Mouse (Mus musculus) C2C12 (cell line): Measurements from ENCODE around the gene Sept8.

Experiments
- CEBPB ChIP-seq: IDR thresholded peaks from one replicate; pipeline ENCODE4 v1.6.1; 2011; ENCODE audit warnings: low read depth, mild to moderate bottlenecking, control low read depth, moderate library complexity
- CTCF ChIP-seq: IDR thresholded peaks from one replicate; pipeline ENCODE4 v1.5.1; 2011; ENCODE audit not compliant: control insufficient read depth, insufficient read depth, insufficient read length
- MAX ChIP-seq: IDR thresholded peaks from one replicate; pipeline ENCODE4 v1.6.1; 2011; ENCODE audit warnings: mild to moderate bottlenecking, control low read depth
- MYOD1 ChIP-seq: IDR thresholded peaks from one replicate; pipeline ENCODE4 v1.6.1; 2011; ENCODE audit warnings: low read depth; ENCODE audit not compliant: control insufficient read depth, insufficient read length
- MYOG ChIP-seq: IDR thresholded peaks from one replicate; pipeline ENCODE4 v1.6.1; 2011; ENCODE audit not compliant: control insufficient read depth, insufficient read length; ENCODE audit errors: extremely low read depth
- USF1 ChIP-seq: IDR thresholded peaks from one replicate; pipeline ENCODE4 v1.6.1; 2011; ENCODE audit warnings: low read depth, mild to moderate bottlenecking, control low read depth, moderate library complexity

DNA sequence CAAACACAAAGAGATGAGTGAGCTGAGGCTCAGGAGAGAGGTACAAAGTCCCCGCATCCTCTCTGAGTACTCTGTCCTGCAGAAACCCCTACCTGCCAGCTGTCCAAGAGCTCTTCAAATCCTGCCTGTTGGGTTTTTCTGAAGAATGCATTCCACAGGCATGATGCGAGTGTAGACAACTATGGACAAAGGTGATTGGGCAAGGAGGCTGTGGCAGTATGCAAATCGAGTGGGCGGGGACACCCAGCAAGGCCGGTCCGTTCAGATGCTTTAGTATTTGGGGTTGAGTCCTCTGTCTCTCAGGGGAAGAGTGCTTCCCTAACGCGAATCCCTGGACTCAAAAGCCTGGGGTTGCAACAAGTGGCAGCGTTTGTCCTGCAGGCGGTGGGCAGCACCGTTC lies 18.5 kb upstream of the Sept8 start:
- TF ChIP-seq CTCF (no peak), USF1 (no peak), MYOD1 (no peak), MAX (no peak), MYOG (no peak), CEBPB (no peak)
